Mouse (Mus musculus) stomach, adult 2 months (tissue): ENCODE data around the gene Tigd4. TPM values are rescaled to one million over a fixed set of nuclear protein-coding genes. Genes with fewer than 3 reads are reported as not detected.

ENCODE experiments used
- polyA plus RNA-seq: library from polyadenylated mRNA; depleted of rRNA; stranded (reverse); fragments of >200 nt; gene quantifications from 2 replicates; pipeline ENCODE4 v1.2.3, GENCODE M21; 2012; rRNA removed

Tigd4 gene
- not detected in 2 replicates for polyA plus RNA-seq

GRCm38 (mm10) chr3:84593274-84593673, at the start of gene Tigd4:
TSS of gene Tigd4 (plus strand) at chr3:84593574.

DNA sequence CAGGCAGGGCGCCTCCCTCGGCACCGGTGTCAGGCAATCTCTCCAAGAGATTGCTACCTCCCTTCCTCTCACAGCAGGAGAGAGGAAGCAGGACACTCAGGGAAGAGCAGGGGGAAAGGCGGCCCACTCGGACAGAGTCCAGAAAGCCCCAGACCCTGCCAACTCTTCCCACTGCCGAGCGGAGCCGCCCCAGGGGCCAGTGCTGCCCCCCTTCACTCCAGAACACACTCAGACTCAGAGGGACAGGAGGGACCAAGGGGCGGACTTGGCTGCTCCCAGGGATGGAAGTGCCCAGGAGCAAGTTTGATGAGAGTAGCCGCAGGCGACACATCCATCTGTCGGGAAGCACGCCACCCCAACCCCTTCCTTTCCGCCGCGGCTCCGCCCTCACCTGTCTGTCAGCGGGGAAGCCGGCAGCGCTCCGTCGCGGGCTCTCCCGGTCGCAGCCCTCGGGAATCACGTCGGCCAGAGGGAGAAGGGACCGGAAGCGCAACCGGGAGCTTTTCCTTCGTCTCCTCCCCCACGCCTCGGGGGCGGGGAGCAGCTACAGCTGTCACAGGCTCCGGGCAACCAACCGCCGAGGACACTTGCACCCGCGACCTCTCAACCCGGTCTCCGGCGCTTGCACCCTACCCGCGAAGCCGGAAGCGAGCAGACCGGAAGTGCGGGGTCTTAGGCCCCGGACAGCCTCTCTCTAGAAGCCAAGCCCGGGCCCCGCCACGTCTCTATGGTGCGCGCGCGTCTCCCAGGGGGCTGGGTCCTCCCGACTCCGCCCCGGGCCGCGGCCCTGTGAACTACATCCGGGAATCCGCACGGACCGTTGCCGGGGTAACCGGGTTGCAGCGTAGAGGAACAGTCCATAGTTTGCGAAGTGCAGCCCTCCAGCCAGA, 11.1 kb upstream of the Tigd4 start, which contains the start of gene Arfip1:
Gene Arfip1, minus strand, starts transcription at position 603 of the 890 bp plus-strand sequence.

Other genes starting within 250 kb of the Tigd4 start
- gene Fhdc1, start 113.1 kb upstream of the Tigd4 start, polyA plus RNA-seq = 4.5 and 5.9 TPM in 2 replicates
- 4.0 and 5.0 TPM in 2 replicates for gene Arfip1, start 10.9 kb upstream of the Tigd4 start, polyA plus RNA-seq
- gene Tmem154, start 72.6 kb downstream of the Tigd4 start, polyA plus RNA-seq = 1.8 and 3.1 TPM in 2 replicates
- 1.0 and 1.5 TPM in 2 replicates for gene Fbxw7, start 221.7 kb downstream of the Tigd4 start, polyA plus RNA-seq